Mouse (Mus musculus) spleen, postnatal 14 days (tissue): ENCODE data around the gene Rnf181.

Experiments
- DNase-seq, 2 experiments: peaks; one replicate each; pipeline ENCODE4 v3.0.0; 2021 to 2022; ENCODE audit warnings: low spot score in 2 of 2

Gene Rnf181

GRCm38 (mm10) chr6:72383952-72384351 lies 17.2 kb upstream of the Rnf181 start:
- DNase-seq = no peak

GRCm38 (mm10) chr6:72383142-72383820 lies 16.5 kb upstream of the Rnf181 start:
- no peak for DNase-seq

- DNase-seq = no peak
These were observed 15.7 kb upstream of the Rnf181 start for GRCm38 (mm10) chr6:72382494-72382893.

- DNase-seq = peak; percentile 89 to 91
These were observed 13.5 kb upstream of the Rnf181 start, which contains the start of gene Vamp5 for GRCm38 (mm10) chr6:72380131-72380770. Gene Vamp5 (minus strand): TSS chr6:72380468.

- no peak for DNase-seq
These were observed 12.8 kb upstream of the Rnf181 start for GRCm38 (mm10) chr6:72379377-72380130.

- no peak for DNase-seq
These were observed 11.9 kb upstream of the Rnf181 start for GRCm38 (mm10) chr6:72378510-72379234.

- DNase-seq = no peak
These were observed 8.2 kb upstream of the Rnf181 start for GRCm38 (mm10) chr6:72374820-72375563.

GRCm38 (mm10) chr6:72374206-72374605 lies 7.5 kb upstream of the Rnf181 start:
- DNase-seq = no peak

GRCm38 (mm10) chr6:72373184-72373583 lies 6.4 kb upstream of the Rnf181 start:
- no peak for DNase-seq

- no peak for DNase-seq
These were observed 4.8 kb upstream of the Rnf181 start for GRCm38 (mm10) chr6:72371571-72371970.

- DNase-seq = no peak
These were observed 4.4 kb upstream of the Rnf181 start for GRCm38 (mm10) chr6:72371147-72371546.

GRCm38 (mm10) chr6:72370091-72370490 lies 3.3 kb upstream of the Rnf181 start:
- no peak for DNase-seq

GRCm38 (mm10) chr6:72369557-72369956 lies 2.8 kb upstream of the Rnf181 start:
- no peak for DNase-seq

GRCm38 (mm10) chr6:72367460-72367974 lies 761 bp upstream of the Rnf181 start:
- no peak for DNase-seq

- no peak for DNase-seq
These were observed 452 bp downstream of the Rnf181 start for GRCm38 (mm10) chr6:72366304-72366703.

- DNase-seq = no peak
These were observed 1.8 kb downstream of the Rnf181 start for GRCm38 (mm10) chr6:72364985-72365384.

GRCm38 (mm10) chr6:72364009-72364408 lies 2.7 kb downstream of the Rnf181 start:
- no peak for DNase-seq

- peak; percentile 88 to 91 for DNase-seq
These were observed 4.4 kb downstream of the Rnf181 start for GRCm38 (mm10) chr6:72362132-72363028.

GRCm38 (mm10) chr6:72361121-72361551 lies 5.6 kb downstream of the Rnf181 start:
- DNase-seq = no peak

GRCm38 (mm10) chr6:72360599-72360935 lies 6.2 kb downstream of the Rnf181 start:
- no peak for DNase-seq
